Mouse (Mus musculus): ENCODE measurements around the gene Rab7b.
A peak's percentile ranks its signal among the peaks of the same experiment; 100 is the strongest.

The Rab7b gene

GRCm38 (mm10) chr1:131739481-131740160 is 51.1 kb downstream of the Rab7b start:
- no peak for DNase-seq

GRCm38 (mm10) chr1:131743868-131744464 is 55.5 kb downstream of the Rab7b start, which contains the start of gene Slc26a9:
TSS of gene Slc26a9 (plus strand) at chr1:131744022.
- no peak for DNase-seq

GRCm38 (mm10) chr1:131745391-131745790 is 56.9 kb downstream of the Rab7b start:
- no peak for DNase-seq

GRCm38 (mm10) chr1:131747761-131748160 is 59.3 kb downstream of the Rab7b start:
- no peak for DNase-seq

- no peak for DNase-seq
These were observed 60.1 kb downstream of the Rab7b start for GRCm38 (mm10) chr1:131748636-131749035.

- DNase-seq: no peak
These were observed 61.4 kb downstream of the Rab7b start for GRCm38 (mm10) chr1:131749706-131750545.

GRCm38 (mm10) chr1:131751181-131751890 is 62.8 kb downstream of the Rab7b start:
- no peak for DNase-seq

- no peak for DNase-seq
These were observed 63.4 kb downstream of the Rab7b start for GRCm38 (mm10) chr1:131751891-131752311.

GRCm38 (mm10) chr1:131754212-131754829 is 65.8 kb downstream of the Rab7b start:
- peak in 1 of 2 experiments; percentile 21 for DNase-seq

GRCm38 (mm10) chr1:131754916-131755315 is 66.4 kb downstream of the Rab7b start:
- peak; percentile 61 to 68 for DNase-seq

- DNase-seq: peak in 1 of 2 experiments; percentile 23
These were observed 68.7 kb downstream of the Rab7b start for GRCm38 (mm10) chr1:131757211-131757610.

- DNase-seq: no peak
These were observed 70.3 kb downstream of the Rab7b start for GRCm38 (mm10) chr1:131758796-131759195.

GRCm38 (mm10) chr1:131759667-131760427 is 71.4 kb downstream of the Rab7b start:
- DNase-seq: peak in 1 of 2 experiments; percentile 18

- DNase-seq: peak in 1 of 2 experiments; percentile 21
These were observed 71.9 kb downstream of the Rab7b start for GRCm38 (mm10) chr1:131760428-131760820.

GRCm38 (mm10) chr1:131761079-131761831 is 72.8 kb downstream of the Rab7b start:
- peak in 1 of 2 experiments; percentile 25 for DNase-seq

GRCm38 (mm10) chr1:131763683-131764082 is 75.2 kb downstream of the Rab7b start:
- peak in 1 of 2 experiments; percentile 32 for DNase-seq

GRCm38 (mm10) chr1:131764581-131765338 is 76.3 kb downstream of the Rab7b start:
- DNase-seq: no peak
